Mouse (Mus musculus) spleen, adult 2 months (tissue): ENCODE measurements around the gene Zfp84.

Experiments
- CTCF ChIP-seq: fragments of 200-500 bp; IDR thresholded peaks from 2 replicates; pipeline ENCODE4 v1.5.1; 2011; ENCODE audit warnings: mild to moderate bottlenecking, inconsistent platforms; ENCODE audit not compliant: insufficient read depth, insufficient read length, insufficient replicate concordance; ENCODE audit errors: extremely low read depth
- POLR2A ChIP-seq: fragments of 200-500 bp; IDR thresholded peaks from 2 replicates; pipeline ENCODE4 v1.6.1; 2011; ENCODE audit warnings: low read depth, low read length, inconsistent platforms

- TF ChIP-seq CTCF (no peak), POLR2A (no peak)
Measured at GRCm38 (mm10) chr7:29785023-29785422, 16.7 kb downstream of the Zfp84 start.
